Mouse (Mus musculus) heart, embryonic 16.5 days (tissue): Measurements from ENCODE around the gene Zfp385b. TPM values are rescaled to one million over a fixed set of nuclear protein-coding genes. Genes with fewer than 3 reads are reported as not detected.
A peak's percentile ranks its signal among the peaks of the same experiment; 100 is the strongest.

ENCODE experiments used
- ATAC-seq: fragments of 200-750 bp; cut with Nextera tagmentation; replicated peaks from 2 replicates; pipeline ENCODE4 v1.8.0; 2017; ENCODE audit warnings: moderate number of reproducible peaks; ENCODE audit not compliant: insufficient read depth, low FRiP score; ENCODE audit errors: extremely low read depth
- H3K27ac ChIP-seq: fragments of 300-500 bp; sonication (generic); 2 replicates; pipeline ENCODE4 v1.5.1; 2014; ENCODE audit warnings: mild to moderate bottlenecking, low read length, control low read depth, moderate library complexity
- H3K27me3 ChIP-seq: fragments of 300-500 bp; sonication (generic); 2 replicates; pipeline ENCODE4 v1.6.1; 2014; ENCODE audit warnings: low read length, mixed read lengths; ENCODE audit not compliant: control insufficient read depth, insufficient read depth
- H3K36me3 ChIP-seq: fragments of 300-500 bp; sonication (generic); 2 replicates; pipeline ENCODE4 v1.6.1; 2014; ENCODE audit not compliant: control insufficient read depth, insufficient read depth
- H3K4me1 ChIP-seq: fragments of 300-500 bp; sonication (generic); 2 replicates; pipeline ENCODE4 v1.6.1; 2014; ENCODE audit warnings: low read length, mixed read lengths; ENCODE audit not compliant: control insufficient read depth, insufficient read depth
- H3K4me2 ChIP-seq: fragments of 300-500 bp; sonication (generic); 2 replicates; pipeline ENCODE4 v1.6.1; 2014; ENCODE audit warnings: low read depth, mild to moderate bottlenecking, control low read depth, low read length
- H3K4me3 ChIP-seq: fragments of 300-500 bp; sonication (generic); 2 replicates; pipeline ENCODE4 v1.5.1; 2014; ENCODE audit warnings: mild to moderate bottlenecking, control low read depth, low read length
- H3K9ac ChIP-seq: fragments of 300-500 bp; sonication (generic); 2 replicates; pipeline ENCODE4 v1.6.1; 2014; ENCODE audit warnings: low read length, control low read depth
- H3K9me3 ChIP-seq: fragments of 300-500 bp; sonication (generic); replicated peaks from 2 replicates; pipeline ENCODE4 v1.6.1; 2016; ENCODE audit warnings: low read length; ENCODE audit not compliant: control insufficient read depth
- WGBS: fragments of 180-500 bp; shearing (Covaris S2); extraction: QIAGEN DNeasy Blood & Tissue Kit; methylation state at CpG from one replicate; pipeline ENCODE4 v1.1.7; 2014; 5-methylcytosine and 5-hydroxymethylcytosine counted together
- polyA plus RNA-seq: library from polyadenylated mRNA; unstranded; fragments of >200 nt; fragmentation: Nextera tagmentation; extraction: Ambion mirVana; gene quantifications from 2 replicates; pipeline ENCODE4 v1.2.1, GENCODE M21; 2015

Gene Zfp385b
- polyA plus RNA-seq, 1 experiment from 2014 or later, result 3.8 TPM

- Histone ChIP-seq H3K9ac (no peak overlapping the region), H3K36me3 (no peaks in the 10 kb centered on the region), H3K27ac (no peak overlapping the region), H3K4me1 (peaks cover 4% of the 10 kb centered on the region; the same call in 1 of the 2 replicates), H3K4me2 (peak overlapping the region; percentile 30; the same call in 1 of the 2 replicates), H3K9me3 (no peaks in the 10 kb centered on the region), H3K4me3 (no peak overlapping the region), H3K27me3 (no peaks in the 10 kb centered on the region)
- 74% methylated on average over 5 of the region's 5 CpGs for WGBS
- ATAC-seq, result no peak
These were observed 147.1 kb downstream of the Zfp385b start for GRCm38 (mm10) chr2:77672215-77672905.

- no peak for ATAC-seq
- Histone ChIP-seq H3K4me3 (no peak overlapping the region), H3K9ac (no peak overlapping the region), H3K4me1 (no peaks in the 10 kb centered on the region), H3K27ac (no peak overlapping the region), H3K36me3 (no peaks in the 10 kb centered on the region), H3K27me3 (no peaks in the 10 kb centered on the region), H3K9me3 (no peaks in the 10 kb centered on the region), H3K4me2 (no peak overlapping the region)
- 65% methylated on average over 5 of the region's 5 CpGs for WGBS
These were observed 157.3 kb downstream of the Zfp385b start for GRCm38 (mm10) chr2:77662171-77662570.

GRCm38 (mm10) chr2:77653686-77654085 lies 165.8 kb downstream of the Zfp385b start:
- H3K9me3 ChIP-seq, result no peaks in the 10 kb centered on the region
- no peaks in the 10 kb centered on the region for H3K4me1 ChIP-seq
- no peak overlapping the region for H3K4me3 ChIP-seq
- no peak overlapping the region for H3K9ac ChIP-seq
- no peak overlapping the region for H3K27ac ChIP-seq
- H3K4me2 ChIP-seq, result no peak overlapping the region
- no peaks in the 10 kb centered on the region for H3K36me3 ChIP-seq
- ATAC-seq, result no peak
- no peaks in the 10 kb centered on the region for H3K27me3 ChIP-seq
- 90% methylated on average over 2 of the region's 2 CpGs for WGBS

- H3K27ac ChIP-seq, result no peak overlapping the region
- no peak overlapping the region for H3K4me3 ChIP-seq
- H3K9me3 ChIP-seq, result no peaks in the 10 kb centered on the region
- no peaks in the 10 kb centered on the region for H3K27me3 ChIP-seq
- H3K4me2 ChIP-seq, result no peak overlapping the region
- no peak overlapping the region for H3K9ac ChIP-seq
- no peaks in the 10 kb centered on the region for H3K36me3 ChIP-seq
- peaks cover 7% of the 10 kb centered on the region for H3K4me1 ChIP-seq
- no peak for ATAC-seq
- 77% methylated on average over 8 of the region's 8 CpGs for WGBS
These were observed 177.8 kb downstream of the Zfp385b start for GRCm38 (mm10) chr2:77641521-77642170.

GRCm38 (mm10) chr2:77639993-77640392 lies 179.4 kb downstream of the Zfp385b start:
- WGBS, result 32% methylated on average over 5 of the region's 5 CpGs
- ATAC-seq, result no peak
- Histone ChIP-seq H3K4me3 (no peak overlapping the region), H3K4me2 (no peak overlapping the region), H3K27me3 (no peaks in the 10 kb centered on the region), H3K27ac (no peak overlapping the region), H3K9ac (no peak overlapping the region), H3K4me1 (peaks cover 7% of the 10 kb centered on the region), H3K36me3 (no peaks in the 10 kb centered on the region), H3K9me3 (no peaks in the 10 kb centered on the region)

- 50% methylated on average over 3 of the region's 3 CpGs for WGBS
- no peak overlapping the region for H3K9ac ChIP-seq
- ATAC-seq, result no peak
- no peaks in the 10 kb centered on the region for H3K4me1 ChIP-seq
- no peaks in the 10 kb centered on the region for H3K36me3 ChIP-seq
- H3K27ac ChIP-seq, result no peak overlapping the region
- no peak overlapping the region for H3K4me3 ChIP-seq
- H3K27me3 ChIP-seq, result no peaks in the 10 kb centered on the region
- H3K9me3 ChIP-seq, result no peaks in the 10 kb centered on the region
- H3K4me2 ChIP-seq, result no peak overlapping the region
These were observed 187.8 kb downstream of the Zfp385b start for GRCm38 (mm10) chr2:77631606-77632005.

GRCm38 (mm10) chr2:77627622-77628231 lies 191.7 kb downstream of the Zfp385b start:
- Histone ChIP-seq H3K27ac (no peak overlapping the region), H3K9ac (no peak overlapping the region), H3K9me3 (no peaks in the 10 kb centered on the region), H3K36me3 (no peaks in the 10 kb centered on the region), H3K4me1 (no peaks in the 10 kb centered on the region), H3K27me3 (no peaks in the 10 kb centered on the region), H3K4me2 (no peak overlapping the region), H3K4me3 (no peak overlapping the region)
- ATAC-seq, result no peak
- WGBS, result 83% methylated on average over 3 of the region's 3 CpGs

- no peak for ATAC-seq
- no peak overlapping the region for H3K4me2 ChIP-seq
- H3K27ac ChIP-seq, result no peak overlapping the region
- H3K4me1 ChIP-seq, result no peaks in the 10 kb centered on the region
- no peaks in the 10 kb centered on the region for H3K27me3 ChIP-seq
- H3K9ac ChIP-seq, result no peak overlapping the region
- no peak overlapping the region for H3K4me3 ChIP-seq
- no peaks in the 10 kb centered on the region for H3K36me3 ChIP-seq
- H3K9me3 ChIP-seq, result no peaks in the 10 kb centered on the region
- WGBS, result 89% methylated on average over 4 of the region's 4 CpGs
These were observed 200.8 kb downstream of the Zfp385b start for GRCm38 (mm10) chr2:77618686-77619085.

GRCm38 (mm10) chr2:77610303-77610991 lies 209.0 kb downstream of the Zfp385b start:
- Histone ChIP-seq H3K36me3 (no peaks in the 10 kb centered on the region), H3K9me3 (no peaks in the 10 kb centered on the region), H3K27me3 (no peaks in the 10 kb centered on the region), H3K4me3 (no peak overlapping the region), H3K9ac (no peak overlapping the region), H3K4me1 (peaks cover 10% of the 10 kb centered on the region), H3K4me2 (no peak overlapping the region), H3K27ac (no peak overlapping the region)
- no peak for ATAC-seq
- WGBS, result 80% methylated on average over 7 of the region's 7 CpGs
